Mouse (Mus musculus): ENCODE results near the gene Chmp1a.
A peak's percentile ranks its signal among the peaks of the same experiment; 100 is the strongest.

DNA sequence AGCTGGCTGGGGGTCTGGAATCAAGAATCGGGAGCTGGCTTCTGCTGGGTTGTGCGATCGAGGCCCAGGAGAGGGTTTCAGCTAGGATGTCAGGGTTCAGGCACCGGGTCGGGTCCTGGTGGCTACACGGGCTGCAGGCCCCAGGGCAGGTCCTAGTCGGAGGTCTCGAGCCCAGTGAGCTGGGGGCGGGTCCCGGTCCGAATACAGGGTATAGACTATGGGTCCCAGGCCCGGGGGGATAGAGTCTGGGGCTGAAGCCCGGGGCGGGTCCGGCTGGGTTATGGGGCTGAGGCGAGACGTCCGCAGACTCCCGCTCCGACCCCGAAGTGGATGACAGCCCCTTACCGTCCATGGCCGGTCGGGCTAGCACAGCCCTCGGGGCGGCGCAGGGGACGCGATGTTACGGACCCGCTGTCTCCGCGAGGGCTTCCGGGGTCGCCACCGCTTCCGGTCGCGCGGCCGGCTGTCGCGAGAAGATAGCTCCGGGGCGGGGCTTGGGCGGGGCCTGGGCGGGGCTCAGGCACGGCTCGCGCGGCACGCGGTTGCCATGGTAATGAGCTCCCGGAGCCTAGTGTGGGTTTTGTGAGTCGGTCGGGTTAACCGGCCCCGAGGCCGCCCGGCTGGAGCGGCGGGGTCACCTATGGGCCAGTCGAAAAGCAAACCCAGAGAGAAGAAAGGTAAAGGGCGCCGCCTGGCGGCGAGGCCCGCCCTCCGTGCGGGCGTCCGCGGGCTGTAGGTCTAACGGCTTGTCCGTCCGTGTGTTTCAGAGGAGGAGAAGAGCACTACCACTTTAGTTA, at the start of gene Chmp1a, which contains the start of gene Spata33:
- TF ChIP-seq MYOG (IDR thresholded peaks at IDR 0.05; ENCODE audit: control insufficient read depth in 1 of 3, insufficient read depth in 1 of 3, insufficient read length in 2 of 3, low read depth in 2 of 3) (no peak), POLR2A (IDR thresholded peaks at IDR 0.05; ENCODE audit: insufficient read length, low read depth) (peak; percentile 90), CEBPB (IDR thresholded peaks at IDR 0.05; ENCODE audit: insufficient read depth, poor library complexity, severe bottlenecking) (no peak), MYOD1 (IDR thresholded peaks at IDR 0.05; ENCODE audit: control insufficient read depth in 1 of 3, insufficient read length in 2 of 3, low read depth in 2 of 3) (no peak), TCF12 (IDR thresholded peaks at IDR 0.05; ENCODE audit: insufficient read depth, poor library complexity, severe bottlenecking) (no peak), USF1 (IDR thresholded peaks at IDR 0.05; ENCODE audit: low read depth) (no peak), E2F4 (IDR thresholded peaks at IDR 0.05; ENCODE audit: insufficient read depth) (no peak), TCF3 (IDR thresholded peaks at IDR 0.05; ENCODE audit: insufficient read length, low read depth) (no peak), POLR2AphosphoS2 (IDR thresholded peaks at IDR 0.05; ENCODE audit: insufficient read length, low read depth) (peak; percentile 92), MAX (IDR thresholded peaks at IDR 0.05; ENCODE audit: low read depth) (no peak)

Measured in myocyte (in vitro differentiated cells).